Mouse (Mus musculus) bone marrow macrophage, adult 2 months (primary cell): ENCODE data around the gene Saysd1.
"Not testable (repeated sequence)": the region's sequence is repeated elsewhere in the genome, so short reads cannot be mapped to it uniquely, and the experiment has no call there.

Experiments
- CTCF ChIP-seq: IDR thresholded peaks from 2 replicates; pipeline ENCODE4 v1.5.1; 2012; ENCODE audit warnings: low read depth, mild to moderate bottlenecking, low read length, moderate library complexity
- POLR2A ChIP-seq: IDR thresholded peaks from 2 replicates; pipeline ENCODE4 v1.6.1; 2012; ENCODE audit warnings: mild to moderate bottlenecking, low read depth, low read length, borderline replicate concordance

GRCm38 (mm10) chr14:20027475-20027874 is 110.9 kb downstream of the Saysd1 start:
- not testable (repeated sequence) for TF ChIP-seq POLR2A, CTCF
